Mouse (Mus musculus): ENCODE results near the gene Psg27. TPM values are rescaled to one million over a fixed set of nuclear protein-coding genes. Genes with fewer than 3 reads are reported as not detected.

The Psg27 gene
- polyA plus RNA-seq (2017; shearing (Covaris generic)): not detected

DNA sequence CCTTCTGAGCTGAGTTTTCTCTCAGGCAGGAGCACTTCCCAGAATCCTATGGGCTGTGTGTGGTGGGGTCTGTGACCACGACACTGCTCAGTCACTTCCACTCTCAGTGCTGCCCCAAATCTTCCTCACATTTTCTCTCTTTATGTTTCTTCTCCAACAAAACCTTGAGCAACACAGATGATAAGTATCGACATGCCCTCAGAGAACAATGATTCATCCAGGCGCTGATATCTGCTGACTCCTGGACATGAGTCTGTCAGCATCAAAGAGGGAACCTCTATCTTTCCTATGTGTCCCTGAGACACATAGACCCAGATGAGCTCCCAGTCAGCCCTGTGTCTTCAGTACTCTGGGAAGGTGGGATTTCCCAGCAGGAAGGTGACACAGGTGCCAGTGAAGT is at the start of gene Psg27:
Gene Psg27 (minus strand): TSS at position 101 of the 400 bp plus-strand sequence.

DNA sequence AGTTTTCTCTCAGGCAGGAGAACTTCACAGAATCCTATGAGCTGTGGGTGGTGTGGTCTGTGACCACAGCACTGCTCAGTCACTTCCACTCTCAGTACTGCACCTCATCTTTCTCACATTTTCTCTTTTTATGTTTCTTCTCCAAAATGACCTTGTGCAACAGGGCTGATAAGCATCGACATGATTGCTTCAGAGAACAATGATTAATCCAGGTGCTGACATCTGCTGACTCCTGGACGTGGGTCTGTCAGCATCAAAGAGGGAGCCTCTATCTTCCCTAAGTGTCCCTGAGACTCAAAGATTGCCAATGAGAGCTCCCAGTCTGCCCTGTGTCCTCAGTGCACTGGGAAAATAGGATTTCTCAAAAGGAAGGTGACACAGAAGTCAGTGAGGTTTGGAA is 49.3 kb upstream of the Psg27 start, which contains the start of gene Psg23:
Gene Psg23 (minus strand): TSS at position 101 of the 400 bp plus-strand sequence.

DNA sequence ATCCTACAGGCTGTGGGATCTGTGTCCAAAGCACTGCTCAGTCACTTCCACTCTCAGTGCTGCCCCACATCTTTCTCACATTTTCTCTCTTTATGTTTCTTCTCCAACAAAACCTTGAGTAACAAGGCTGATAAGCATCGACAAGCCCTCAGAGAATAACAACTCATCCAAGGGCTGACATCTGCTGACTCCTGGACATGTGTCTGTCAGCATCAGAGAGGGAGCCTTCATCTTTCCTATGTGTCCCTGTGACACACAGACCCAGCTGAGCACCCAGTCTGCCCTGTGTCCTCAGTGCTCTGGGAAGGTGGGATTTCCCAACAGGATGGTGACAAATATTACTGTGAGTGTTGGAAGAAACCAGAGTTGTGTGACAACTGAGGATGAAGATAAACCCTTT is 34.9 kb downstream of the Psg27 start, which contains the start of gene Psg25:
Gene Psg25 (minus strand): TSS at position 101 of the 400 bp plus-strand sequence.

Other genes with a start within 250 kb of the Psg27 start
- gene Psg18, start 212.3 kb downstream of the Psg27 start, polyA plus RNA-seq (2017; shearing (Covaris generic)): not detected
- gene Psg28, start 135.3 kb downstream of the Psg27 start, polyA plus RNA-seq (2017; shearing (Covaris generic)): not detected
- gene Psg26, start 83.1 kb downstream of the Psg27 start, polyA plus RNA-seq (2017; shearing (Covaris generic)): not detected
- not detected for gene Psg25, start 35.0 kb downstream of the Psg27 start, polyA plus RNA-seq (2017; shearing (Covaris generic))
- gene Psg23, start 49.2 kb upstream of the Psg27 start, polyA plus RNA-seq (2017; shearing (Covaris generic)): not detected
- gene Psg21, start 89.4 kb upstream of the Psg27 start, polyA plus RNA-seq (2017; shearing (Covaris generic)): not detected
- not detected for gene Psg20, start 118.9 kb upstream of the Psg27 start, polyA plus RNA-seq (2017; shearing (Covaris generic))
- not detected for gene Psg22, start 150.8 kb upstream of the Psg27 start, polyA plus RNA-seq (2017; shearing (Covaris generic))
- gene Psg19, start 231.2 kb upstream of the Psg27 start, polyA plus RNA-seq (2017; shearing (Covaris generic)): not detected

Measured in CD4-positive, CD25-positive, alpha-beta regulatory T cell, adult 9 weeks (primary cell).